Mouse (Mus musculus): Measurements from ENCODE around the gene Mrpl9.

The Mrpl9 gene

GRCm38 (mm10) chr3:94465632-94466430, 22.7 kb downstream of the Mrpl9 start:
- DNase-seq (ENCODE audit: low spot score) = no peak

GRCm38 (mm10) chr3:94468931-94469330, 25.8 kb downstream of the Mrpl9 start:
- DNase-seq (ENCODE audit: low spot score) = no peak

GRCm38 (mm10) chr3:94472447-94473114, 29.5 kb downstream of the Mrpl9 start:
- DNase-seq (ENCODE audit: low spot score) = no peak

GRCm38 (mm10) chr3:94473115-94473505, 30.0 kb downstream of the Mrpl9 start:
- DNase-seq (ENCODE audit: low spot score) = no peak

GRCm38 (mm10) chr3:94473567-94474232, 30.6 kb downstream of the Mrpl9 start:
- no peak for DNase-seq (ENCODE audit: low spot score)

- DNase-seq (ENCODE audit: low spot score) = no peak
These were observed 33.4 kb downstream of the Mrpl9 start for GRCm38 (mm10) chr3:94476301-94477035.

- no peak for DNase-seq (ENCODE audit: low spot score)
These were observed 34.3 kb downstream of the Mrpl9 start for GRCm38 (mm10) chr3:94477444-94477843.

GRCm38 (mm10) chr3:94477981-94478422, 34.9 kb downstream of the Mrpl9 start, which contains the start of gene Celf3:
TSS of gene Celf3 (plus strand) at chr3:94478295.
- DNase-seq (ENCODE audit: low spot score) = no peak

GRCm38 (mm10) chr3:94478591-94479169, 35.6 kb downstream of the Mrpl9 start:
- DNase-seq (ENCODE audit: low spot score) = no peak

GRCm38 (mm10) chr3:94479564-94479963, 36.4 kb downstream of the Mrpl9 start:
- no peak for DNase-seq (ENCODE audit: low spot score)

- DNase-seq (ENCODE audit: low spot score) = no peak
These were observed 37.3 kb downstream of the Mrpl9 start, which contains the start of gene Riiad1 for GRCm38 (mm10) chr3:94480291-94480884. TSS of gene Riiad1 (minus strand) at chr3:94480341.

GRCm38 (mm10) chr3:94481429-94481828, 38.3 kb downstream of the Mrpl9 start:
- no peak for DNase-seq (ENCODE audit: low spot score)

GRCm38 (mm10) chr3:94482764-94483385, 39.8 kb downstream of the Mrpl9 start:
- DNase-seq (ENCODE audit: low spot score) = no peak

GRCm38 (mm10) chr3:94483790-94484439, 40.8 kb downstream of the Mrpl9 start:
- DNase-seq (ENCODE audit: low spot score) = no peak

GRCm38 (mm10) chr3:94485922-94486321, 42.8 kb downstream of the Mrpl9 start:
- DNase-seq (ENCODE audit: low spot score) = no peak

GRCm38 (mm10) chr3:94487581-94487980, 44.5 kb downstream of the Mrpl9 start:
- DNase-seq (ENCODE audit: low spot score) = no peak

- DNase-seq (ENCODE audit: low spot score) = no peak
These were observed 54.0 kb downstream of the Mrpl9 start for GRCm38 (mm10) chr3:94497162-94497561.

Data from spleen, adult 12 weeks (tissue).